Mouse (Mus musculus) heart, embryonic 12.5 days (tissue): ENCODE measurements around the gene Gpc1. TPM values are rescaled to one million over a fixed set of nuclear protein-coding genes. Genes with fewer than 3 reads are reported as not detected.

Experiments
- ATAC-seq: fragments of 200-750 bp; cut with Nextera tagmentation; 2 replicates; pipeline ENCODE4 v1.8.0; 2017; ENCODE audit warnings: moderate TSS enrichment, moderate library complexity; ENCODE audit not compliant: insufficient number of reproducible peaks, low FRiP score
- H3K27ac ChIP-seq: fragments of 300-500 bp; sonication (generic); 2 replicates; pipeline ENCODE4 v1.5.1; 2016; ENCODE audit warnings: mild to moderate bottlenecking, moderate library complexity; ENCODE audit not compliant: poor library complexity, severe bottlenecking
- H3K27me3 ChIP-seq: fragments of 300-500 bp; sonication (generic); replicated peaks from 2 replicates; pipeline ENCODE4 v1.6.1; 2016; ENCODE audit warnings: mild to moderate bottlenecking, moderate library complexity
- H3K36me3 ChIP-seq: fragments of 300-500 bp; sonication (generic); 2 replicates; pipeline ENCODE4 v1.6.1; 2016; ENCODE audit warnings: mild to moderate bottlenecking, moderate library complexity
- H3K4me1 ChIP-seq: fragments of 300-500 bp; sonication (generic); replicated peaks from 2 replicates; pipeline ENCODE4 v1.6.1; 2016; ENCODE audit warnings: mild to moderate bottlenecking
- H3K4me2 ChIP-seq: fragments of 300-500 bp; sonication (generic); 2 replicates; pipeline ENCODE4 v1.6.1; 2016; ENCODE audit warnings: mild to moderate bottlenecking, moderate library complexity
- H3K4me3 ChIP-seq: fragments of 300-500 bp; sonication (generic); 2 replicates; pipeline ENCODE4 v1.5.1; 2016; ENCODE audit warnings: mild to moderate bottlenecking
- H3K9ac ChIP-seq: fragments of 300-500 bp; sonication (generic); 2 replicates; pipeline ENCODE4 v1.6.1; 2016; ENCODE audit warnings: mild to moderate bottlenecking, moderate library complexity
- H3K9me3 ChIP-seq: fragments of 300-500 bp; sonication (generic); replicated peaks from 2 replicates; pipeline ENCODE4 v1.6.1; 2016; ENCODE audit warnings: mild to moderate bottlenecking, moderate library complexity
- WGBS: fragments of 180-500 bp; shearing (Covaris S2); methylation state at CpG from one replicate; pipeline ENCODE4 v1.1.7; 2016; 5-methylcytosine and 5-hydroxymethylcytosine counted together
- polyA plus RNA-seq: library from polyadenylated mRNA; unstranded; fragments of >200 nt; fragmentation: Nextera tagmentation; extraction: Ambion mirVana; gene quantifications from 2 replicates; pipeline ENCODE4 v1.2.1, GENCODE M21; 2016

The Gpc1 gene
- polyA plus RNA-seq, 1 experiment from 2014 or later, result 70.3 TPM

DNA sequence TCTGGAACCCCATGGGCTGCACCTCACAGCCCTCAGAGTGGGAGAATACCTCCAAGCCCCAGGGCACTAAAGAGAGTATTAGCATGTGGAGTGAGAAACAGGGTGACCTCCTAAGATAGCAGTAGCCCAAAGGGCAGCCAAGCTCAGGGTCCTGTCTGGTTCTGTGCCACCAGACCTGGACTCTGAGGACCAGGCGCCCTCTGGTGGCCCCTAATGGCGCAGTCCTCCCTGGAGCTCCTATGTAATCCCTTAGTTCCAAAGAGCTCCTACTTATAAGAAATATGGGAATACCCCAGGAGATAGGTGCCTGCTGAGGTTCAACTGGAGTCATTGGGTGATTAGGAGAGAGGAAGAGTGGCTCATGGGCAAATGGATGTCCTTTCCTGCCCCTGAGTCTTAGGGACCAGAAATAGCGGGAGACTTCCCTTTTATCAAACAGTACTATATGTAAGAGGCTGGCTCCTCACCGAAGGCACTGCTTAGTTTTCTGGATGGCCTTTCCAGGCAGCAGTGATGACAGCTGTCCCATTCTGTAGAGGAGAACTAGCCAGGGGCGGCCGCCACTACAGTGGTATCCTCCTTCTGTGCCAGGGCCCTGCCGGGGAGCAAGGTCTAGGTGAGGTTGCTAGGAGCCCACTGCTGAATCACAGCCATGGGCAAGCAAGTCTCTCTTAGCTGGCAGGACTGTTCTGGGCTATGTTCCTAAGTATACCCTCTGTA, 2.7 kb downstream of the Gpc1 start:
- Histone ChIP-seq H3K9ac (0 out of 2 replicates have a peak overlapping the region, but pooled peaks have one; percentile 3), H3K4me3 (no peak overlapping the region), H3K4me2 (peak overlapping the region; percentile 85), H3K27ac (no peak overlapping the region), H3K27me3 (peaks cover 54% of the 10 kb centered on the region), H3K36me3 (peaks cover 6% of the 10 kb centered on the region; the same call in 1 of the 2 replicates), H3K4me1 (peaks cover 36% of the 10 kb centered on the region), H3K9me3 (no peaks in the 10 kb centered on the region)
- no peak for ATAC-seq
- WGBS, result 60% methylated on average over 7 of the region's 7 CpGs

DNA sequence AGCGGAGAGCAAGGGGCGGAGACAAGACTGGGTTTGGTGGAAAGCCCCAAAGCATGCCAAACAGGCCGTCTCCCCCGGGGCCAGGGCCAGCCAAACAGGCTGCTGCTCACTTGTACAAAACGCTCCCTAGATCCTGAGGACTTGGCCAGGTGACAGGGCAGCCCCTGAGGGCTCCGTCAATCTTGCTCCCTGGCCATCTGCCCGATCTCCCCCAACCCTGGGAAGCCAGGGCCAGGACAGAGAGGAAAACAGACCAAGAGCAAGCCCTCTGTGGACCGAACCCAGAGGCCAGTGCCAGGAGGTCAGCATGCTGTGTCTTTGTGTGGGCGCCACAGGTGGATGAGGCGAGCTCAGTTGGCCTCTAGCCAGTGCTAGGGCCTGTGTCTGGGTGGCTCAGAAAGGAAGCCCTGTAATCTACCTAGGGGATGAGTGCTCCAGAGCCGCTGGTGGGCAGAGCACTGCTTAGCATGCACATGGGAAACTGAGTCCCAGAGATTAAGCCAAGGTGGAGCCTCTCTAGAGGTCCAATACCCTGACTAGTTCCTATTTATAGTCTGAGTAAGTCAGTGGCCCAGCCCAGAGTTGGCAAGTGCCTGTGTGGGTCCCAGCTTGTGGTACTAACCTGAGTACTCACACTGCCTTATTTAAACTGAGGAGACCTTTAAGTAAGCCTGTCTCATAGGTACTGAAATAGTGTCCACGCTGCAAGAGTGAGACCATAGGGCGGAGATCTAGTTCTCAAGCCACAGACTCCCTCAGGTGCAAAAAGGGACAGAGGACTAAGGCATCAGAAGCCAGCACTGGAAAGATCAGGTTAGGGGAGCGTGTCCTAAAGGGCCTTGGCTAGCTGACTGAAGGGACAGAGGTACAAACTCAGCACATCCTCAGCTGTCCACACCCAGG, 6.7 kb downstream of the Gpc1 start:
- ATAC-seq, result no peak
- no peaks in the 10 kb centered on the region for H3K9me3 ChIP-seq
- no peak overlapping the region for H3K27ac ChIP-seq
- peaks cover 28% of the 10 kb centered on the region for H3K4me1 ChIP-seq
- no peak overlapping the region for H3K4me2 ChIP-seq
- no peak overlapping the region for H3K9ac ChIP-seq
- H3K27me3 ChIP-seq, result peaks cover 32% of the 10 kb centered on the region
- H3K36me3 ChIP-seq, result peaks cover 6% of the 10 kb centered on the region; the same call in 1 of the 2 replicates
- no peak overlapping the region for H3K4me3 ChIP-seq
- WGBS, result 73% methylated on average over 14 of the region's 14 CpGs

DNA sequence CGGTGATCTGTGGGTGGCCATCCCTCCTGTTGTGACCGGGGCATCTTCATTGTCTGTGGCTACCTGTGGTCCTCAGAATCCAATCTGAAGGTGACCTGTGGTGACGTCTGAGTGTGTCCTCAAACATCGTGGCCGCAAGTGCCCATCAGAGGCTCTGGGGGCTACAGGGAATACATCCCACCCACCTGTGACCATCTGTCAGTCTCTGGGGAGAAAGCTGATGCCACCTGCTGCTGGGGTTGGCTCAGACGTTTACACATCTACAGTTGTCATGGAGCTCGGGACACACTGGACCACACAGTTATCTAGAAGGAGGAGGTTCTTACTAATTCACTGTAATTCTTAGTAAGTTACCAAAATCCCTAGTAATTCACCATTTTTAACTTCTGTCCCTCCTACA, 7.8 kb downstream of the Gpc1 start:
- Histone ChIP-seq H3K9me3 (no peaks in the 10 kb centered on the region), H3K4me3 (no peak overlapping the region), H3K36me3 (peaks cover 6% of the 10 kb centered on the region; the same call in 1 of the 2 replicates), H3K27ac (no peak overlapping the region), H3K9ac (no peak overlapping the region), H3K27me3 (peaks cover 25% of the 10 kb centered on the region), H3K4me2 (no peak overlapping the region), H3K4me1 (peaks cover 18% of the 10 kb centered on the region)
- ATAC-seq, result no peak
- 75% methylated on average over 7 of the region's 7 CpGs for WGBS

DNA sequence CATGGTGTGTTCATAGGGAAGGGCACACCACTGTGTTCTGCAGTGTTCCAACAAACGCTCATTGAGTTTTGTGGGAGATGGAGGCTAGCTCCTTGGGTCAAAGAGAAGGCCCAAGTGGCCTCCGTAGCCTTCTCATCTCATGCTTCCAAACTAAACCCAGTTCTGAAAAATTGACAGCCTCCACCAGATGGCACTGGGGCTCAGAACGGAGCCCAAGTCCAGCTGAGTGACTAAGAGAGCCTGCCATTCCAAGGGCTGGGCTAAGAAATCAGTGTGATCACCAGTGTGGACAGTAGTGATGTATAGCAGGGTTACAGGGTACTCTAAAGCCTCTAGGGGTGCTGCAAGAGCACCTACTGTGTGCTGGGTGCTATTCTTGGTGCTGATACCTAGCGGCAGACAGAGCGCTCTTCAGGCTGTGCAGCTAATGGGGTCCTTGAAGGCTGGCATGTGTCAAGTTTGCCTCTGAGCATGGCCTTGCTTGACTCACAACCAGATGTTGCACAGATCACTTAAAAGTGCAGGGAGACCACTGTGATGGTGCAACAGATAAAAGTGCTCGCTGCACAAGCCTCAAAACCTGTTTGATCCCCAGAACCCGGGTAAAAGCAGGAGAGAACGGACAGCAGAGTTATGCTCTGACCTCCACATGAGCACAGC, 8.9 kb downstream of the Gpc1 start:
- peaks cover 14% of the 10 kb centered on the region for H3K4me1 ChIP-seq
- WGBS, result 71% methylated on average over 8 of the region's 8 CpGs
- no peak overlapping the region for H3K9ac ChIP-seq
- no peak overlapping the region for H3K4me2 ChIP-seq
- peaks cover 4% of the 10 kb centered on the region; the same call in 1 of the 2 replicates for H3K36me3 ChIP-seq
- no peak overlapping the region for H3K27ac ChIP-seq
- no peak overlapping the region for H3K4me3 ChIP-seq
- H3K9me3 ChIP-seq, result no peaks in the 10 kb centered on the region
- no peak for ATAC-seq
- H3K27me3 ChIP-seq, result peaks cover 13% of the 10 kb centered on the region

DNA sequence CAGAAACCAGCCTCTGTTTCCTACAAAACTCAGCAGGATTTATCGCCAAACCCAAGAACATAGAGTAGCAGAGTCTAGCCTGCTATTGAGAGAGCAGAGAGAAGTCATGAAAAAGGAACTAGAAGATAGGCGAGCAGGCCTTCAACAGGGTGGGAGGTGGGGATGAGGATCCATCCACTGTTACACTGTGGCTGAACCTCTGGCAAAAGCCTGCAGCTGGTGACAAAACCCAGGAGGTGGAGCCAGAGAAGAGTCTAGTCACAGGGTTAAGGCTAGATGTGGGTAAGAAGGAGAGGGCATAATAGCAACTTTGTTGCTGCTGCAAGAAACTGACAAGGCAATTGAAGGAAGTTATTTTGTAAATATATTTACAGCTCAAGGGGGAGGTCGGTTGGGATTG, 10.0 kb downstream of the Gpc1 start:
- Histone ChIP-seq H3K36me3 (no peaks in the 10 kb centered on the region), H3K4me2 (no peak overlapping the region), H3K27ac (no peak overlapping the region), H3K27me3 (peaks cover 10% of the 10 kb centered on the region; the same call in 1 of the 2 replicates), H3K4me3 (no peak overlapping the region), H3K9ac (no peak overlapping the region), H3K9me3 (no peaks in the 10 kb centered on the region), H3K4me1 (peaks cover 18% of the 10 kb centered on the region)
- 68% methylated on average over 3 of the region's 3 CpGs for WGBS
- ATAC-seq, result no peak

DNA sequence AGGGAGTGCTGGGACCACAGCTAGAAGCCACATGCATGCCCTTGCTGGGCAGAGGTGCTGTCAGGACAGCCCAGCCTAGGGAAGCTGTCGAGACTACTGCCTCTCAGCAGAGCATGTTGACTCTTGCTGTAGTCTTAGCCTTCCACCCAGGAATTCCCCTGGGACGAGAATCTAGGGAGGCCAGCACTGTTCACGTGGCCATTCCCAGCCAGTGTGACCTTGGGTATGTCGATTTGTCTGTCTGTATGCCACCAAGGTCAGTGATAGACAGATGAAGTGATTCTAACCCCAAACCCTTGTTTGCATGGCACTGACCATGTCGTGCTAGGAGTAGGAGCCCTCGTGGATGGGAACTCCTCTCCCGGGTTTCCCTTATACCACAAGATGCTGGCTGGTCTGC, 14.4 kb downstream of the Gpc1 start:
- Histone ChIP-seq H3K36me3 (no peaks in the 10 kb centered on the region), H3K9ac (no peak overlapping the region), H3K4me1 (peaks cover 35% of the 10 kb centered on the region), H3K4me2 (no peak overlapping the region), H3K4me3 (no peak overlapping the region), H3K27me3 (peaks cover 40% of the 10 kb centered on the region), H3K27ac (no peak overlapping the region), H3K9me3 (no peaks in the 10 kb centered on the region)
- WGBS, result 59% methylated on average over 7 of the region's 7 CpGs
- no peak for ATAC-seq

DNA sequence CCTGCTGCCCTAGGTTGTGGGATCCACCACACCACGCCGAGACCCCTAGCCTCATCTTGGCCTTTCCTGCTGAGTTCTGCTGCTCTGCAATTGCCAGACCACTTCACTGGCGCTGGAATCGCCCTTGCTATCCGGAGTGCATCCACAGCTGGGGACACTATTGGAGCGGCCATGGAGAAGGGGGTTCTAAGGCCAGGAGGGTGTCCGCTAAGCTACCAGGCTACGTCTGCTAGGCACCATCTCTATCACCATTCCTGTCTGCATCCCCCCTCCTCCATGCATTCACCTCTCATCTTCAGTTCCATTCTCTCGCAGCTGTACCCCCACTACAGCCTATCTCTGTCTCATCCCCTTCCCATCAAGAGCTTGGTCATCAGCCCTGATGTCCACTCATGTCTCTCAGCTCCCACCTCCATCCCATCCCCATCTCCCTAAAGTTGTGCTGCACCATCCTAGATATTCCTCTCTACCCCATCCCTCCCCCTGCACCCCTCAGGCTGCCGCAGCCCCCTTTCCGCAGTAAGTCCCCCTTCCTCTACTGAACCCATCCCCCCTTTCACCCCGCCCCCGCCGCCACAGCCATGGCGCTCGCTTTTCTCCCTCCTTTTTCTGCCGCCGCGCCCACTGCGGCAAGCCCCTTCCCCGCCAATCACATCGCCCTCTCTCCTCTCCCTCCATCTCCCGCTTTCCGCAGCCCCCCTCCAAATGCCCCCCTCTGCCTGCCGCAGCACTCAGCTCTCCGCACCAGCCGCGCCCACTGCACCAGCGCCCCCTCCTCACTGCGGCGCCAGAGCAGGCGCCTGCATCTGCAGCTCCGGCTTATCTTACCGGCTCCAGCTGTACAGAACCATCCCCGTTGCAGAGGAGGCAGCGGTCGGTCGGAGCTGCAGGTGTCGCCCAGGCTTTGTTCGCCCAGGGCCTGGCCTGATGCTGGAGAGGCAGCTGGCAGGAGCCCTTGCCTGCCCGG, 16.7 kb downstream of the Gpc1 start:
- H3K4me3 ChIP-seq, result peak overlapping the region; percentile 20
- H3K27ac ChIP-seq, result no peak overlapping the region
- peak overlapping the region; percentile 18 for H3K9ac ChIP-seq
- no peaks in the 10 kb centered on the region for H3K9me3 ChIP-seq
- 0 out of 2 replicates have a peak, but pooled peaks cover under 1% of the 10 kb centered on the region for H3K36me3 ChIP-seq
- peaks cover 40% of the 10 kb centered on the region for H3K27me3 ChIP-seq
- H3K4me2 ChIP-seq, result peak overlapping the region; percentile 64
- WGBS, result 6% methylated on average over 39 of the region's 41 CpGs
- ATAC-seq, result peak; percentile 52
- H3K4me1 ChIP-seq, result peaks cover 47% of the 10 kb centered on the region

DNA sequence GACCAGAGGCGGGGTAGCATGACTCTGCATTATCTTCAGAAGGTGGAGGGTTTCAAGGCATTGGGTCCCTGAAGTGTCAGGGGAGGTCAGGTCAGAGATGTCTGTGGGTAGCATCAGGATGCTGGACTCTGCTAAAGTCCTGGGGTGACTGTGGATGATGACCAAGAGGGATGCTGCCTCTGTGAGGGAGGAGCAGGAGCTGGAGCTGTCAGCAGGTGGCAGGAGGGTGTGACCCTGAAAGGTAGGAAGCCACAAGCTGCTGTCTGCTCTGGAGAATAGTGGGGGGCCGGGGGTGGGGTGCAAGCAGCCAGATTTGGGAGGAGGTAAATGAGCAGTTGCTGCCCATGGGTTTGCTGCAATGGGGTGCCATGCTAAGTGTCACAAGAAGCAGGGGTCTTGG, 18.0 kb downstream of the Gpc1 start:
- Histone ChIP-seq H3K9ac (no peak overlapping the region), H3K9me3 (no peaks in the 10 kb centered on the region), H3K27ac (no peak overlapping the region), H3K4me2 (no peak overlapping the region), H3K27me3 (peaks cover 40% of the 10 kb centered on the region), H3K4me1 (peaks cover 48% of the 10 kb centered on the region), H3K4me3 (no peak overlapping the region), H3K36me3 (peaks cover 9% of the 10 kb centered on the region; the same call in 1 of the 2 replicates)
- 53% methylated on average over 2 of the region's 2 CpGs for WGBS
- ATAC-seq, result no peak

DNA sequence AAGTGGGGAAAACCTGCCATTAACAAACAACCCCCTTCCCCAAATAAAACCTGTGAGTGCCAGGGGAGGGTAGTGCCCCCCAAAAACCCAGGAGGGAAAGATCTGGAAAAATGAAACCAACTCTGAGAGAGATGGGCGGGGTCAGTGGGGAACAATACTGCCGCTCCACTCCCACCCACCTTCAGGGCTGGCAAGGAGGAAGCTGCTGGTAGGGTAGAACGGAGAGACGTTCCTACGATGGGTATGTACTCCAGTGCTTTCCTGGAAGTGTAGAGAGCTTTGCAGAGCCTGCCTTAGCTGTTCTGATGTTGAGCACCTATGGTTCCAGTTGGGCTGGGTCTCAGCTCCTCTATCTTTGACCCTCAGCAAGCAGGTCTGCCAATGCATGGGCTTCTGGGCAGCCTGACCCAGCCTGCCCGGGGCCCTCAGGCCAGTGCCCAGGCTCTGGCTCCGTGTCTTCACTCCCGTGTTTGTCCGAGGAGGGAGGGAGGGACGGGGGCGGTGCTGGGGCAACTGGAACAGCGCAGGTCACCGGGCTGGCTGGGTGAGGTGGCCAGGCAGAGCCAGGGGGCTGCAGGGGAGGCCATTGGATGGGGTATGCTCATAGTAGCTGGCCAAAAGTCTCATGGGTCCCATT, 18.6 kb downstream of the Gpc1 start:
- H3K9ac ChIP-seq, result no peak overlapping the region
- WGBS, result 66% methylated on average over 13 of the region's 13 CpGs
- H3K4me3 ChIP-seq, result no peak overlapping the region
- ATAC-seq, result no peak
- no peak overlapping the region for H3K27ac ChIP-seq
- H3K36me3 ChIP-seq, result peaks cover 14% of the 10 kb centered on the region; the same call in 1 of the 2 replicates
- H3K27me3 ChIP-seq, result peaks cover 40% of the 10 kb centered on the region
- peaks cover 54% of the 10 kb centered on the region for H3K4me1 ChIP-seq
- no peak overlapping the region for H3K4me2 ChIP-seq
- H3K9me3 ChIP-seq, result no peaks in the 10 kb centered on the region

DNA sequence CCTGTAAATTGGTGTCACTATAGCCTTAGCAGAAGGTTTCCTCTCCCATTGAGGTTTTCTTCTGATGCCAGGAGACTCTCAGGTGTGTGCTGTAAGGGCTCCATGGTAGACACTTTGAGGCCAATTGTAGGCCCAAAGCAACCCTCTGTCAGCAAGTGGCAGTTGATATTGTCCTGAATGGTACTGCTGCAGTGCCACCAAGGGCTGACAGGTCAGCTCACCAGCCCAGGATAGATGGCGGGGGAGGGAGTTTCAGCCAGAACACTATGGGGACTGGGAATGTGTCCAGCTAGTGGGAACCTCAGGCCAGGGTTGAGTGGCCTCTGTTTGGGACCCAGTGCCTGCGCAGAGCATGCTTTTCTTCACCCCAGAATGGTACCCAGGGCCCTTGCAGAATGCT, 21.0 kb downstream of the Gpc1 start:
- H3K27ac ChIP-seq, result no peak overlapping the region
- peaks cover 36% of the 10 kb centered on the region for H3K36me3 ChIP-seq
- no peak overlapping the region for H3K4me3 ChIP-seq
- H3K4me2 ChIP-seq, result no peak overlapping the region
- H3K9ac ChIP-seq, result 0 out of 2 replicates have a peak overlapping the region, but pooled peaks have one; percentile 5
- 72% methylated on average over 2 of the region's 2 CpGs for WGBS
- peaks cover 53% of the 10 kb centered on the region for H3K4me1 ChIP-seq
- no peaks in the 10 kb centered on the region for H3K9me3 ChIP-seq
- no peak for ATAC-seq
- H3K27me3 ChIP-seq, result peaks cover 23% of the 10 kb centered on the region
